Mouse (Mus musculus): ENCODE data around the gene Negr1. TPM values are rescaled to one million over a fixed set of nuclear protein-coding genes. Genes with fewer than 3 reads are reported as not detected.
A peak's percentile ranks its signal among the peaks of the same experiment; 100 is the strongest.

The Negr1 gene
- polyA plus RNA-seq, 1 experiment from 2014 or later: 2.9 TPM

DNA sequence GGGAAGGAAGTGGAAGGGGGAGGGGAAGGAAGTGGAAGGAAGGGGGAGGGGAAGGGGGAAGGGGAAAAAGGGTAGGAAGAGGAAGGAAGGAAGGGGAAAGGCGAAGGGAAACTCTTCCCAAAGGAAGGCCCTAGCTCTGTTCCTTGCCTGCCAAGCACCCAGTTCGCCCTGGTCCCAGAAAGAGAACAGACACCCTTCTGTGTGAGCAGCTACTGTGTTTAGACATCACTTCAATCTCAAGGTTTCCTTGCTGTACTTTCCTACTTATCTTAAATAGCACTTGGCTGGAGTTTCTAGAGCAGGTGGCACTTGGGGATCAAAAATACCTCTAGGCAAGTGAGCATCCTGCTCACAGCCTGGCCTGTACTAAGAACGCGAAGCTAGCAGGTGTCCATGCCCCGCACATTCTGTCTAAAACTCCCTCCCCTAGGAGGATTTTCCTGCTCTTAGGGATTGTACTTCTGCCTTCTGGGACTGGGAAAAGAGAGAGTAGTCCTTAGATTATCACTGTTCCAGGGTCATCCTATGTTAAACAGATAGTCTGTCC, 128.5 kb downstream of the Negr1 start:
- H3K4me2 ChIP-seq: no peak overlapping the region
- WGBS: 82% methylated on average over 5 of the region's 5 CpGs
- no peaks in the 10 kb centered on the region for H3K9me3 ChIP-seq
- no peak overlapping the region for H3K9ac ChIP-seq (replicated peaks)
- no peaks in the 10 kb centered on the region for H3K4me1 ChIP-seq (replicated peaks)
- no peaks in the 10 kb centered on the region for H3K36me3 ChIP-seq
- no peak overlapping the region for H3K27ac ChIP-seq
- no peak overlapping the region for H3K4me3 ChIP-seq (replicated peaks)
- no peak for ATAC-seq (ENCODE audit: insufficient number of reproducible peaks, insufficient read depth, low FRiP score, low TSS enrichment, low read depth)
- H3K27me3 ChIP-seq: no peaks in the 10 kb centered on the region

- WGBS: 88% methylated on average over 1 of the region's 1 CpGs
- no peak for ATAC-seq (ENCODE audit: insufficient number of reproducible peaks, insufficient read depth, low FRiP score, low TSS enrichment, low read depth)
- no peak overlapping the region for H3K4me2 ChIP-seq
- no peak overlapping the region for H3K4me3 ChIP-seq (replicated peaks)
- H3K4me1 ChIP-seq (replicated peaks): no peaks in the 10 kb centered on the region
- no peak overlapping the region for H3K9ac ChIP-seq (replicated peaks)
- no peaks in the 10 kb centered on the region for H3K36me3 ChIP-seq
- H3K27me3 ChIP-seq: no peaks in the 10 kb centered on the region
- no peak overlapping the region for H3K27ac ChIP-seq
- no peaks in the 10 kb centered on the region for H3K9me3 ChIP-seq
These were observed 137.1 kb downstream of the Negr1 start for GRCm38 (mm10) chr3:156698687-156699086.

DNA sequence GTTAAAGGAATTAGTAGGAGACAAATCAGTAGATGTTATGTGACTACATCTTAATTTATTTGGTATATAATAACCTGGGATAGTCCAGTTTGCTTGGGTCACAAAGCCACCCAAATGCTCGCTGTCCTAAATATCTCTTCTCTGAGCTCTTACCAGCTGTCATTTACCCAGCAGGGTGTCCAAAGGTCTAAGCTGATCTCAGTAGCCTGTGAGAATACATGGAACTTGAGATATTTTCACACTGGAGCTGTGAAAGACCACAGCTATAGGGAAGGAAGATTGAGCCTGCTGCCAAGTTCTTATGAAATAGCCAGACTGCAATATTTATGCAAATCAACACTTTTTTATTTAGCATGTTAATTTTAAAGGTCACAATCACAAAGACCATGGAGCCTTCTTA, 141.6 kb downstream of the Negr1 start:
- Histone ChIP-seq H3K9me3 (no peaks in the 10 kb centered on the region), H3K27ac (no peak overlapping the region), H3K27me3 (no peaks in the 10 kb centered on the region), H3K36me3 (no peaks in the 10 kb centered on the region), H3K4me2 (no peak overlapping the region), H3K9ac (replicated peaks) (no peak overlapping the region), H3K4me3 (replicated peaks) (no peak overlapping the region), H3K4me1 (replicated peaks) (no peaks in the 10 kb centered on the region)
- 76% methylated on average over 1 of the region's 1 CpGs for WGBS
- ATAC-seq (ENCODE audit: insufficient number of reproducible peaks, insufficient read depth, low FRiP score, low TSS enrichment, low read depth): no peak

DNA sequence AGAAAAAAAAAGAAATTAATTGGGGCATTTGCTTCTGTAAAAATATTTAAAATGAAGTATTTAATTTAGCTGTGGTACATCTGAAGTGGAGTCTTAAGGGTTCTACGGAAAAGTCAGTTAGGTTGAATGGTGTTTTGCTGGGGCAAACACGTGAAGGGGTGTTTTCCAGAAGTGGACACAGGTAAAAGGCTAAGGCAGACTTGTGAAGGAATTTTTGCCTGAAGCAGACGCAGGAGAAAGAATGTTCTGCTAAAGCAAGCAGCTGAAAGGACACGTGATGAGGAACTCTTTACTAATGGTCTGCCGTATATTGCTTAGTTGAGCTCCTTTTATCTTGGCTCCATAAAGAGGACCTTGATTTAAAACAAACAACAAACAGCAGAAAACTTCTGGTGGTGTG, 148.6 kb downstream of the Negr1 start:
- H3K4me1 ChIP-seq (replicated peaks): 0 out of 2 replicates have a peak, but pooled peaks cover 5% of the 10 kb centered on the region
- no peak overlapping the region for H3K4me3 ChIP-seq (replicated peaks)
- ATAC-seq (ENCODE audit: insufficient number of reproducible peaks, insufficient read depth, low FRiP score, low TSS enrichment, low read depth): no peak
- 39% methylated on average over 5 of the region's 5 CpGs for WGBS
- H3K4me2 ChIP-seq: no peak overlapping the region
- H3K27ac ChIP-seq: no peak overlapping the region
- H3K27me3 ChIP-seq: no peaks in the 10 kb centered on the region
- no peaks in the 10 kb centered on the region for H3K9me3 ChIP-seq
- H3K9ac ChIP-seq (replicated peaks): no peak overlapping the region
- no peaks in the 10 kb centered on the region for H3K36me3 ChIP-seq

DNA sequence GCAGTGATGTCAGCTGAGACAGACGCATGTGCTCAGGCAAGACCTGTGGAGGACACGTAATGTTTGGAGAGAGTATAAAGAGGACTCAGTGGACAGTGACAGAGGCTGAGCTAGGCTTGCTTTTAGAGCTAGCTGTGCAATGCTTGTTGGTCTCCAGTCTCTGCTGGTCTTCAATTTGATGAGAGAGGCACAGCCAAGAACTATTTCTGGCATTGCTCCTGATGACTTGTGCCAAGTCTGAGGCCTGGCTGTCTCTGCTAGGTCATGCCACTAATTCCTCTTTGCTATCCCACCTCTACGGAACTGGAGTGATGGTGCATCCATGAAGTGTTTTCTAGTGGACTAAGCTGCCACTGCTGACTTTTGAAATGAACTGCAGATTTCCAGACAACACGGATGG, 149.1 kb downstream of the Negr1 start:
- Histone ChIP-seq H3K27me3 (no peaks in the 10 kb centered on the region), H3K9me3 (no peaks in the 10 kb centered on the region), H3K9ac (replicated peaks) (no peak overlapping the region), H3K4me2 (no peak overlapping the region), H3K4me1 (replicated peaks) (0 out of 2 replicates have a peak, but pooled peaks cover 5% of the 10 kb centered on the region), H3K36me3 (no peaks in the 10 kb centered on the region), H3K4me3 (replicated peaks) (no peak overlapping the region), H3K27ac (no peak overlapping the region)
- no peak for ATAC-seq (ENCODE audit: insufficient number of reproducible peaks, insufficient read depth, low FRiP score, low TSS enrichment, low read depth)
- 68% methylated on average over 4 of the region's 4 CpGs for WGBS

GRCm38 (mm10) chr3:156736335-156736734, 174.7 kb downstream of the Negr1 start:
- Histone ChIP-seq H3K9me3 (no peaks in the 10 kb centered on the region), H3K27me3 (no peaks in the 10 kb centered on the region), H3K27ac (no peak overlapping the region), H3K4me3 (replicated peaks) (no peak overlapping the region), H3K36me3 (no peaks in the 10 kb centered on the region), H3K4me2 (no peak overlapping the region), H3K4me1 (replicated peaks) (no peaks in the 10 kb centered on the region), H3K9ac (replicated peaks) (no peak overlapping the region)
- peak; percentile 63; the same call in 1 of the 2 replicates for ATAC-seq (ENCODE audit: insufficient number of reproducible peaks, insufficient read depth, low FRiP score, low TSS enrichment, low read depth)

DNA sequence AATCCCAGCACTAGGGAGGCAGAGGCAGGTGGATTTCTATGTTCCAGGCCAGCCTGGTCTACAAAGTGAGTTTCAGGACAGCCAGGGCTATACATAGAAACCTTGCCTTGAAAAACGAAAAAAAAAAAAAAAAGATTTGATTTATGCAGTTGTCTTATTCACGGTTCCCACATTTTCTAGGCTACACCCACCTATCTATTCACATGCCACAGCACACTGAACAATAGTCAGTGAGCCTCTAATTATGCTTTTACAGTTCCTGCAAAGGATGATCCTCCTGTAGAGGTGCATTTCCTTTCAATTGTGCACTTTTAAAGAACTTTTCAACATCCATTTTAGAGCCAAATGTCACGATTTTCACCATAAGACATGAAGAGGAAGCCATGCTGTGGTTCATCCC, 177.9 kb downstream of the Negr1 start:
- no peak overlapping the region for H3K27ac ChIP-seq
- H3K4me2 ChIP-seq: no peak overlapping the region
- no peaks in the 10 kb centered on the region for H3K4me1 ChIP-seq (replicated peaks)
- no peaks in the 10 kb centered on the region for H3K27me3 ChIP-seq
- no peak for ATAC-seq (ENCODE audit: insufficient number of reproducible peaks, insufficient read depth, low FRiP score, low TSS enrichment, low read depth)
- no peaks in the 10 kb centered on the region for H3K36me3 ChIP-seq
- no peak overlapping the region for H3K4me3 ChIP-seq (replicated peaks)
- 73% methylated on average over 3 of the region's 3 CpGs for WGBS
- H3K9ac ChIP-seq (replicated peaks): no peak overlapping the region
- no peaks in the 10 kb centered on the region for H3K9me3 ChIP-seq

DNA sequence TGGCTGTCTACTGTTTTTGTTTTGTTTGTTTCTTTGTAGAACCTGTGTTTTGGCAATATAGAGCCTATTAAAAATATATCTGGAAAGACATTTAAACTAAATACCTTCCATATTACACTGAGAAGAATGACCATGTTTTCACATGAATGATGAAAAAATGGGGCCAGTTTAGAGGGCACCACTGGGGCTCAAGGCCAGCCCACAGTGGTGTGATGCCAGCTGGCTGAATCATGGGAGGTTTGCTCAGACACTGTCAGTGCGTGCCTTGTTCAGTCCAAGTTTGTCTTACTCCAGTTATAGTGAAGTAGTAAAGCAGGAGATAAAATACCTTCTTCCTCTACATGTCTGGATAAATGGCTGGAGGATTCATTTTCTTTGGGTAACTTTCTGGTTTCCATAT, 181.7 kb downstream of the Negr1 start:
- H3K9me3 ChIP-seq: no peaks in the 10 kb centered on the region
- peaks cover 15% of the 10 kb centered on the region; the same call in 1 of the 2 replicates for H3K4me1 ChIP-seq (replicated peaks)
- H3K4me2 ChIP-seq: no peak overlapping the region
- no peak overlapping the region for H3K27ac ChIP-seq
- H3K4me3 ChIP-seq (replicated peaks): no peak overlapping the region
- no peaks in the 10 kb centered on the region for H3K27me3 ChIP-seq
- no peak for ATAC-seq (ENCODE audit: insufficient number of reproducible peaks, insufficient read depth, low FRiP score, low TSS enrichment, low read depth)
- no peaks in the 10 kb centered on the region for H3K36me3 ChIP-seq
- no peak overlapping the region for H3K9ac ChIP-seq (replicated peaks)
- 81% methylated on average over 1 of the region's 1 CpGs for WGBS

DNA sequence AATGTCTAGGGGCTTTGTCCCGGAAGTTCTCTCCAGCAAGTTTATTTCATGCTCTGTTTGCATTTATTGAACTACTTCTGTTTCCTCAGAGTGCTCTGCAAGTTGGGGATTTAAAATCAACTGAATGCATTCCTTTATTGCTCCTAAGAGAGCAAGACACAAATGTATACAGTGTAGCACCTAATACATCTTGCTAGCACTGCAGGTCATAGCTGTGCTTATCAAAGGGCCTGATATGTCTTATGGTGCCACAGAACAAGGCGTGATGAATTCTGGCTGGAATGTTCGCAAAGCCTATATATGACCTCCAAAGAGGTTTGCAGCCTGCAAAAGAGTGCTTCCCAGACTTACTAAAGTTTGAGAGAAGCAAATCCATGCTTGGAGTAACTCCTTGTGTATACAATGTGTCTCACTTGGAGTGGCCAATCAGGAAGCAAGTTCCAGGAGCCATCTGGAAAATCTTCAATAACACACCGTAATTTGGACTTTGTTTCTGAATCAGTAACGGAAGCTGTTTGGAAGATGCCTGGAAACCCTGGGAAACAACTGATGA, 183.7 kb downstream of the Negr1 start:
- ATAC-seq (ENCODE audit: insufficient number of reproducible peaks, insufficient read depth, low FRiP score, low TSS enrichment, low read depth): 0 out of 2 replicates have a peak, but pooled peaks have one; percentile 65
- WGBS: 41% methylated on average over 5 of the region's 5 CpGs
- H3K9ac ChIP-seq (replicated peaks): no peak overlapping the region
- no peaks in the 10 kb centered on the region for H3K36me3 ChIP-seq
- H3K27ac ChIP-seq: no peak overlapping the region
- no peaks in the 10 kb centered on the region for H3K9me3 ChIP-seq
- no peaks in the 10 kb centered on the region for H3K27me3 ChIP-seq
- H3K4me1 ChIP-seq (replicated peaks): peaks cover 15% of the 10 kb centered on the region; the same call in 1 of the 2 replicates
- no peak overlapping the region for H3K4me3 ChIP-seq (replicated peaks)
- H3K4me2 ChIP-seq: no peak overlapping the region

DNA sequence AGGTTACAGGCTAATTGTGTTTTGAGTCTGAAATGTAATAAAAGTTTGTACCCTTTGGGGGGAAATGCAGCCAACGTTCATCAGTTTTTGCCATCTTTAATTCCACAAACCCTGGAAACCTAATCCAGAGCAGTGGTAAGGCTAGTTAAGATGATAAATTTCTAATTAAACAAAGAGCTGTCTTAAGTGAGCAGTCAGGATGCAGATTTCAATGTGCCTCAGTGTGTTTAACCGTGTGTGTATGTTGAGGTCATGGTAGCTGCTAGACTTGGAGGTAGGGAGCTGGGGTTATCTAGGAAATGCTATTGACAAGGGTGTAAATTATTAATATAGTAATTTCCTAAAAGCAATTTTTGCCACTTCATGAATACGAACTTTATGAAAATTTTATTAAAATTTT, 185.9 kb downstream of the Negr1 start:
- WGBS: 44% methylated on average over 3 of the region's 3 CpGs
- no peak for ATAC-seq (ENCODE audit: insufficient number of reproducible peaks, insufficient read depth, low FRiP score, low TSS enrichment, low read depth)
- H3K27me3 ChIP-seq: no peaks in the 10 kb centered on the region

DNA sequence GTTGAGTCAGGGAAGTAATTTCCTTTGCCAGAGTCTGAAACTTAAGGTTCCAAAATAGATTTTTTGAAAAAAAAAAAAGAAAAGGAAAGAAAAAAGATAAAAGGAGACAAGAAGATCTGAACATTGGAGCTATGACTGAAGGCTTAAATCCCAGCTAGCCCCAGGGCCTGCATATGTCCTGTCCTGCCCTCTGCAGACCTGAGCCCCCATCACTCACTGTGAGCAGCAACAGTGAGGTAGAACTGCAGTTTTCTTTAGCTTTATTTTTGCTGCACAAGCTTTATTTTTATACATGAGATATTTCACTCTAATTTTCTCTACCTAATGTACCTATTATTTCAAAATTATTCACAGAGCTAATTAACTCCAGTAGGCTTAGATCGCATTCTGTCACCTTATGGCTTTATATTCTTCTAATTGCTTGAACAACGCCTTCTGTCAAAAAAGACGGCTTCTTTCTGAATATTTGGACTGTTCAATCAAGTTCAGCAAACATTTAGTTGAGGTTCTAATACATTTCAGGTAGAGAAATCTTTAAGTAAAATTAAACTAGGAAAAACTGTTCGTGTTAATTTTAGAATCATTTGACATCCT, 192.3 kb downstream of the Negr1 start:
- Histone ChIP-seq H3K27ac (no peak overlapping the region), H3K27me3 (no peaks in the 10 kb centered on the region), H3K4me2 (no peak overlapping the region), H3K4me1 (replicated peaks) (no peaks in the 10 kb centered on the region), H3K36me3 (no peaks in the 10 kb centered on the region), H3K9ac (replicated peaks) (no peak overlapping the region), H3K4me3 (replicated peaks) (no peak overlapping the region), H3K9me3 (no peaks in the 10 kb centered on the region)
- WGBS: 37% methylated on average over 4 of the region's 4 CpGs
- no peak for ATAC-seq (ENCODE audit: insufficient number of reproducible peaks, insufficient read depth, low FRiP score, low TSS enrichment, low read depth)

More for the DNA sequence above, 185.9 kb downstream of the Negr1 start:
- Histone ChIP-seq H3K4me2 (no peak overlapping the region), H3K9ac (replicated peaks) (no peak overlapping the region), H3K9me3 (no peaks in the 10 kb centered on the region), H3K4me3 (replicated peaks) (no peak overlapping the region), H3K36me3 (no peaks in the 10 kb centered on the region), H3K4me1 (replicated peaks) (peaks cover 15% of the 10 kb centered on the region; the same call in 1 of the 2 replicates), H3K27ac (no peak overlapping the region)
